Mouse (Mus musculus) mouse trophoblast stem cell (cell line): ENCODE results near the gene Uri1.

Experiments
- in situ Hi-C, 2 experiments: fragments of 300-500 bp; cut with MseI, MboI; formaldehyde crosslinking; loops; 2 replicates in 1 of 2; 3 replicates in 1 of 2; pipeline ENCODE4 v1.15.1; 2025

Gene Uri1

GRCm38 (mm10) chr7:38023451-38023850 is at the start of gene Uri1:
Gene Uri1 (minus strand): TSS chr7:38023551.
- in situ Hi-C loops = no loop called here

GRCm38 (mm10) chr7:38071065-38071464 is 47.7 kb upstream of the Uri1 start:
- in situ Hi-C loops = no loop called here

DNA sequence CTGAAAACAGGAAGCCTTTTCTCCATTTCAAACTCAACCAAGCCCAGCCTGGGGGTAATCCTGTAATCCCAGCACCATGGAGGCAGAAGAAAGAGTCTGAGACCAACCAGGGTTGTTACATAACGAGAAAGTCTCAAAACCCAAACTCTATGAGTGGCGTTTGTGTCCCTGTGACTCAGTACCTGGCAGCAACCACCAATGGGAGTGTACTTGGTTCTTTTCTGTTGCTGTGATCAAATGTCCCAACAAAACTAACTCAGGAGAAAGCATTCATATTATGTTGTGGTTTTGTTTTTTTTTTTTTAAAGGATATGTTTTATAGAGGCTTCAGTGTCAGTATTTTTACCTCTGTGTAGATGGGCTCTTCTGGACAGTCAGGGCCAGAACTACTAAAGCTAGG is 47.3 kb upstream of the Uri1 start:
- in situ Hi-C loops = no loop called here

- in situ Hi-C loops = loop anchor here in 1 of 2 experiments (10.0 kb wide), 1 partner anchor 80 kb away; no protein-coding TSS in a partner anchor
Measured at GRCm38 (mm10) chr7:38064431-38064830, 41.1 kb upstream of the Uri1 start.

DNA sequence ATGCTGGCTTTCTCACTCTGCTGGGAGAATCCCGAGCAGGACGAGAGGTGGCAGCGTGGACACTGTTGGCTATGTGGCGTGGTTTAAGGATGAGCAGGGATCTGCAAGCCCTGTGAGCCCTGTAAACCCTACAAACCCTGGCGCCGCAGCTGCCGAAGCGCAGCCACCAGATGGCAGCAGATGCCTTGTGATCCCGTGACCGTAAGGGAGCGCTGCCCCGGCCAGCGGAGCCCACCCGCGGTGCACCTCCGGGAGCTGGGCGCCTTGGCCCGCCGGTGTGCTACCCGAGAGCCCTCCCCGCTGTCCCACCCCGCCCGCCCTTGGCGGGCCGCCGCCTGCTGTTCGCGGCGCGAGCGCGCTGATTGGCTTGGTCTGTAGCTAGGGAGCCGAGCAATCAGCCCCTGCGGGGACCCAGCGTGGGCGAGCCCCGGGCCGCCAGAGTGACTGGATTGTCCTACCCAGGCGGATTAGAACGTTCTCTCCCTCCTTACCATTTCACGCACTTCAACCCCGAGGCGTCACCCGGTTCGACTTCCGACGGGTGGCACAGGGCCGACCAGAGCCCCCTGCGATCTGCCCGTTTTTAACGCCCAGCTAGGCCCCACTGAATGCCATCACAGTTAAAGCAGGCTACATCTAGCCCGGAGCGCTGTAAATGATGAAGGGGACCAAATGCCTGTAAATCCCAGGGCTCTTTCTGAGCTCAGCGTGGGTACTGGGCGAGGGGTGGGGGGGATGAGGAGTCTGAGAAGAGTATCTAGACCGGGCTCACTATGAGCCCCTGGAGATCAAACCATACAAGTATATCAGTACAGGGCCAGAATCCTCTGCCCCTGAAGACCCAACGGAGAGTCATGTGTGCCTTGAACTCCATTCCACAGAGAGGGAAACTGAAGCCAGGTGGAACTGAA is 38.0 kb upstream of the Uri1 start:
- in situ Hi-C loops = loop anchor here in 1 of 2 experiments (10.0 kb wide), 1 partner anchor 83 kb away; no protein-coding TSS in a partner anchor

DNA sequence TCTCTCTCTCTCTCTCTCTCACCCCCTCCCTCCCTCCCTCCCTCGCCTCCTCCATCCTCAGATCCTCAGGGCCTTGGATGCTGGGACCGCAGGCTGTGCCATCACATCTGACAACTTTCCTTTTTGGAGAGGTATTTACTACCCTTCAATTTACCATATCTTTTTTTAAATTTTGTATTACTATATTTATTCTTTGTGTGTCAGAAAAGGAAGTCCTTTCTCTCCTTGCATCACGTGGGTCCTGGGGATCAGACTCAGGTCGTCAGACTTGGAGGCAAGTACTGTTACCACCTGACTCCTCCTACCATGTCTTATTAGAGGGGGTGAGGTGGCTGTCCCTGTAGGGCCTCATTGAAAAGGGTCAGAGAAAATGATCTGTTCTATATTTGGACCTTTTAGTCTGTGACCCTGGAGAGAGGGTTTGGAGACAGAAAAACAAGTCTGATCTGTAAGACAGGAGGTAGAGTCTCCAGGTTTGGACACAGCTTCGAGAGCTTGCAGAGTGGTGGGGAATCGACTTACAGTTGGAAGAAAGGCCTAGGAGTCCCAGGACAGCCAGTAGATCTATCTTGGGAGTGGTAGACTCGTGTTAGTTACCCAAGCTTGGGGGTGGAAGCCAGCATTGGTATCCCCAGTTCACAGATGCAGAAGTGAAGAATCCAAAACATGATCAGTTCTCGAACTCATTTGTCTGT is 36.4 kb upstream of the Uri1 start:
- in situ Hi-C loops = loop anchor here (10.0 kb wide), 1 partner anchor 85 kb away; no protein-coding TSS in a partner anchor

- in situ Hi-C loops = loop anchor here in 1 of 2 experiments (10.0 kb wide), 1 partner anchor 86 kb away; no protein-coding TSS in a partner anchor
Measured at GRCm38 (mm10) chr7:38059096-38059495, 35.7 kb upstream of the Uri1 start.

- in situ Hi-C loops = loop anchor here in 1 of 2 experiments (10.0 kb wide), 1 partner anchor 89 kb away; no protein-coding TSS in a partner anchor
Measured at GRCm38 (mm10) chr7:38055996-38056395, 32.6 kb upstream of the Uri1 start.

- in situ Hi-C loops = loop anchor here in 1 of 2 experiments (10.0 kb wide), 1 partner anchor 91 kb away; no protein-coding TSS in a partner anchor
Measured at GRCm38 (mm10) chr7:38054246-38054645, 30.9 kb upstream of the Uri1 start.

GRCm38 (mm10) chr7:38047229-38047628 is 23.9 kb upstream of the Uri1 start:
- in situ Hi-C loops = no loop called here

- in situ Hi-C loops = no loop called here
Measured at GRCm38 (mm10) chr7:38041244-38041643, 17.9 kb upstream of the Uri1 start.

- in situ Hi-C loops = no loop called here
Measured at GRCm38 (mm10) chr7:38037586-38037985, 14.2 kb upstream of the Uri1 start.

GRCm38 (mm10) chr7:38031183-38031582 is 7.8 kb upstream of the Uri1 start:
- in situ Hi-C loops = no loop called here

- in situ Hi-C loops = no loop called here
Measured at GRCm38 (mm10) chr7:38030606-38031005, 7.3 kb upstream of the Uri1 start.

- in situ Hi-C loops = no loop called here
Measured at GRCm38 (mm10) chr7:38029986-38030385, 6.6 kb upstream of the Uri1 start.

GRCm38 (mm10) chr7:38029083-38029482 is 5.7 kb upstream of the Uri1 start:
- in situ Hi-C loops = no loop called here

DNA sequence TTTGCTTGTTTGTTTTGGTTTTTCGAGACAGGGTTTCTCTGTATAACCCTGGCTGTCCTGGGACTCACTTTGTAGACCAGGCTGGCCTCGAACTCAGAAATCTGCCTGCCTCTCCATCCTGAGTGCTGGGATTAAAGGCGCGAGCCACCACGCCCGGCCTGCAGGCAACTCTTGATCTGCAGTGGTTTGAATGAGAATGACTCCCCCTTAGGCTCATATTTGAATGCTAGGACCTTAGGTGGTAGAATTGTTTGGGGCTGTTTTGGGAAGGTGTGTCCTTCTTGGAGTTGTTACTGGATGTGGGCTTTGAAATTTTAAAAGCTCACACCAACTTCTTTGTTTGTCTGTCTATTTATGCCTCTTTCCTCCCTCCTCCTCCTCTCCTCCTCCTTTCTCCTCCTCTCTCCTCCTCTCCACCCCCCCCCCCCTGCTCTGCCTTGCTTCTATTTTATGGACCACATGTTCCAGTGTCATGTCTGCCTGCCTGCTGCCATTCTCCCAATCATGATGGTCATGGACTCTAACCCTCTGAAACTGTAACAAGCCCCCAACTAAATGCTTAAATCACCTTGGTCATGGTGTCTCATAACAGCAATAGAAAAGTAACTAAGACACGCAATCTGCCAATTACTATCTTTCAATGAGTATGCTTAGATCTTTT is 4.7 kb upstream of the Uri1 start:
- in situ Hi-C loops = no loop called here

- in situ Hi-C loops = no loop called here
Measured at GRCm38 (mm10) chr7:38024839-38025238, 1.5 kb upstream of the Uri1 start.

DNA sequence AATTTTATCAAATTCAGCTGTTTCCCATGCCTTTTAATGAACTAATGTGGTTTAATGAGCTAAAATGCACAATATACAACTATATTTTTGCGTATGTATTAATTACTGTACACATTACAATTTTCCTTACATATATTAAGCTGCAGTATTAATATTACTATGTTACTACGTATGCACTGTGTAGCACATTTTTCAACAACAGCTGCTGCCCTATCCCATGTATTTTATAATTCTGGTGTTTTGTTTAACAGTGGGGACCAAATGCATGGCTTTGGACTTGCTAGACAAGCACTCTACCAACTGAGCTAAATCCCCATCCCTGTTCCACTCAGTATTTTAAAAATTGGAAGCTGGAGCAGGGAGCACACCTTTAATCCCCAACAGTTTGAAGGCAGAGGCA is 3.6 kb downstream of the Uri1 start:
- in situ Hi-C loops = no loop called here

- in situ Hi-C loops = no loop called here
Measured at GRCm38 (mm10) chr7:38019369-38019749, 4.0 kb downstream of the Uri1 start.

DNA sequence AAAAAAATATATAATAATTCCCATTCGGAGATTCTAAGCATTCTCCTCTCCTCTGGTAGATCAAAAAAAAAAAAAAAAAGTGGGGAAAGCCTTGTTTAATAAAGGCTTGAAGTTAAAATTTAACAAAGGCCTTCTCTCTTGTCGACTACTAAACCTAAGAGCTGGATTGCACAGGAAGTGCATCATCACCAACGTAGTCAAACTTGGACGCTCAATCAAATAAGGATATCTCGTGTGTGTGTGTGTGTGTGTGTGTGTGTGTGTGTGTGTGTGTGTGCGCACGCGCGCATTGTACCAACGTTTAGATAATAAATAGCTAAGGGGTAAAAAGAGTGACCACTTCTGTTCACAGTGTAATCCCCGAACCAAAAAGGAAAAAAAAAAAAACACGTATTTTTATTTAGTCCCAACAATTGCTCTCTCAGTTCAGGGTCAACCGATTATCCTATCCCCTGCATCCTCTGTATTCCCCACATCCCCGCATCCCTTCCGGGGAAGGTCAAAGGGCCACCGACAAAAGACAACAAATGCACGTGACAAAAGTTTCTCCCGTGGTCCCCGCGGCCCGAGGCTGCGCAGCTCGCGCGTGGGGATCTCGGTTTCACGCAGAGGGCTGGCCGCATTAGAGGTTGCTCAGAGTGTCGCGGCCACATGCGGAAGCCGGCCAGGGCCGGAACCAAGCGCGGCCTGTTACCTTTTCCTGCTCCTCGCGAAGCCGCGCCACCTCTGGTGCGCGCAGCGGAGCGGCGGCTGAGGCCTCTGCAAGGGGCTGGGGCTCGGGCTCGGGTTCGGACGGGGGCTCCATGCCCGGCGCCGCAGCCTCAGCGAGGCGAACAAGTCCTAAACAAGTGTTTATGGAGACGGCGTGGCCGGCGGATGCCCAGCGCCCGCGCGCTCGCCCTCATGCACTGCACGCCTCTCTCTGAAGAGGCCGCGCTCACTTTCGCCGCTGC is 4.7 kb downstream of the Uri1 start:
- in situ Hi-C loops = no loop called here
